ENCODE assay signal across 18 mouse cellular contexts in the genomic region with DNA sequence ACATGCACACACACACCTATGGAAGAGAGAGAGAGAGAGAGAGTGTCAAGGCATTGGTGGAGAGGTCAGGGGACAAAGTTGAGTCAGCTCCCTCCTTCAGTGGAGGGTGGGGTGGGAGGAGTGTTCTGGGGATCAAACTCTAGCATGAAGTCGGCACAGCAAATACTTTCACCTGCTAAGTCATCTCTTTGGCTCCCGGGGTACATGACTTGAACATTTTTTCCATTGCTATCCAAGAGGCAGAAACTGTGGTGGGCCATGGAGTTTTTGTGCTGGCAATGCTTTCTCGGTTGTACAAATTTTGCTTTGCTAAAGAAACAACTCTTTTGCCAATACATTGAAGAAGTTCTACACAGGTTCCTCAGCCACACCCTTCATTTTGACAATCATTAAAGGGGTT. TPM values are rescaled to one million over a fixed set of nuclear protein-coding genes. Genes with fewer than 3 reads are reported as not detected.
"Had no signal": no experiment of that assay in that cellular context is flagged by ENCODE, and none has a peak within 500 bp of the region (broad histone marks: within the 10 kb centered on the region; RNA-seq: fewer than 3 reads in every experiment).

No protein-coding gene starts in this region.

- ATAC-seq: lung, postnatal 0 days; midbrain, embryonic 13.5 days; midbrain, embryonic 15.5 days had no signal

- DNase-seq: lung, adult 2 months; lung, postnatal 14 days; lung, postnatal 36 days; retina, postnatal 1 day; right cerebral cortex, adult 18-20 months; right cerebral cortex, postnatal 25 days; right cerebral cortex, postnatal 4 days; spleen, adult 18-20 months; thymus, adult 18-20 months; thymus, postnatal 14 days; thymus, postnatal 36 days had no signal

RNA-seq across cellular contexts. Expression of a gene that starts 13.8 kb away (rescaled TPM):
- total RNA-seq: midbrain, postnatal 0 days had no signal
- polyA plus RNA-seq: midbrain, embryonic 13.5 days; midbrain, embryonic 15.5 days; midbrain, postnatal 0 days; neural tube, embryonic 12.5 days; small intestine, adult 2 months; stomach, embryonic 14.5 days had no signal
